Mouse (Mus musculus) spleen, adult 2 months (tissue): ENCODE measurements around the gene Slc38a9. TPM values are rescaled to one million over a fixed set of nuclear protein-coding genes. Genes with fewer than 3 reads are reported as not detected.

ENCODE experiments used
- DNase-seq, 2 experiments: peaks; one replicate each; pipeline versions ENCODE4 v3.0.0 to v3.0.0-alpha.2; 2012 to 2021; ENCODE audit warnings: low spot score in 2 of 2, low read depth in 1 of 2
- H3K27ac ChIP-seq: fragments of 200-500 bp; 2 replicates; pipeline ENCODE4 v1.5.1; 2012; ENCODE audit warnings: low read length, inconsistent platforms; ENCODE audit not compliant: insufficient read depth
- H3K27me3 ChIP-seq: fragments of 200-500 bp; 2 replicates; pipeline ENCODE4 v1.6.1; 2012; ENCODE audit warnings: mild to moderate bottlenecking, moderate library complexity, low read length, inconsistent platforms; ENCODE audit not compliant: control insufficient read depth, insufficient read depth
- H3K36me3 ChIP-seq: fragments of 200-500 bp; 2 replicates; pipeline ENCODE4 v1.6.1; 2012; ENCODE audit warnings: mild to moderate bottlenecking, low read length, inconsistent platforms; ENCODE audit not compliant: control insufficient read depth, insufficient read depth
- H3K4me1 ChIP-seq: fragments of 200-500 bp; 2 replicates; pipeline ENCODE4 v1.6.1; 2011; ENCODE audit warnings: inconsistent platforms; ENCODE audit not compliant: control insufficient read depth, insufficient read depth, insufficient read length
- H3K4me3 ChIP-seq: fragments of 200-500 bp; 2 replicates; pipeline ENCODE4 v1.5.1; 2011; ENCODE audit warnings: mild to moderate bottlenecking, inconsistent platforms; ENCODE audit not compliant: insufficient read depth, insufficient read length; ENCODE audit errors: extremely low read depth
- CTCF ChIP-seq: fragments of 200-500 bp; IDR thresholded peaks from 2 replicates; pipeline ENCODE4 v1.5.1; 2011; ENCODE audit warnings: mild to moderate bottlenecking, inconsistent platforms; ENCODE audit not compliant: insufficient read depth, insufficient read length, insufficient replicate concordance; ENCODE audit errors: extremely low read depth
- POLR2A ChIP-seq: fragments of 200-500 bp; IDR thresholded peaks from 2 replicates; pipeline ENCODE4 v1.6.1; 2011; ENCODE audit warnings: low read depth, low read length, inconsistent platforms
- WGBS: fragments of 180-500 bp; shearing (Covaris S2); methylation state at CpG from one replicate; pipeline ENCODE4 v1.1.7; 2018; 5-methylcytosine and 5-hydroxymethylcytosine counted together
- polyA plus RNA-seq: library from polyadenylated mRNA; depleted of rRNA; stranded (reverse); fragments of >200 nt; gene quantifications from 2 replicates; pipeline ENCODE4 v1.2.3, GENCODE M21; 2012

Gene Slc38a9
- polyA plus RNA-seq, 1 experiment = 22.0 TPM

DNA sequence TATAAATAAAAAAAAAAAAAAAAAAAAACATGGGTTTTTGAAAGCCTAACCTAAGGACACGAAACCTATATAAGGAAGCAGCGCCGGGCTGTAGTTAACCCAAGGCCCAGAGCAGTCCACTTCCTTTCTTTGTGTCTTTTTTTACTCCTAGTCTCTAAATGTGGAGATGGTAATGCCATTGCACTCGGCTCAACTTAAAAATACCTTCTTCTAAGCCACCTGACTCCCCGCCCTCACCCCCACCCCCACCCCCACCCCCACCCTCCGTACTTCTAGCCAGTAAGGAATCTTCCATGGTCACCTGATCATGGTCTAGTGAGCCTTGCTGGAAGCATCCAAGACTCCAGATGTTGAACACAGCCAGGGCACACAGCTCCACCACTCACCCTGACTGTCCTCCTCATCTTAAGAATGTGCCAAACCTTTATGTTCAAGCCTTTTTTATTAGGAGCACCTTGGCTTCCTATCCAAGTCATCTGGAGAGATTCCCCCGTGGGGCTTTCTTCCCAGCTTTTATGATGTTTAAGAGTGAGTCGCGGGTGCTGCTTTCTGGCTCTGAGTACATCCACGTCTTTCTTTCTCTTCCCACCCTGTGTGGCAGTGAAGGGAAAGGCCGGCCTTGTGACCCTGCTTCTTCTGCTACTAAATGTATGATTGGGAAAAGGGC, 91.9 kb downstream of the Slc38a9 start:
- Histone ChIP-seq H3K27me3 (no peaks in the 10 kb centered on the region), H3K36me3 (no peaks in the 10 kb centered on the region), H3K4me3 (no peak overlapping the region; the same call in 1 of the 2 replicates), H3K4me1 (peaks cover 3% of the 10 kb centered on the region; the same call in 1 of the 2 replicates), H3K27ac (no peak overlapping the region)
- no peak for DNase-seq
- TF ChIP-seq POLR2A = no peak
- TF ChIP-seq CTCF = no peak
- 44% methylated on average over 11 of the region's 11 CpGs for whole genome bisulfite sequencing

DNA sequence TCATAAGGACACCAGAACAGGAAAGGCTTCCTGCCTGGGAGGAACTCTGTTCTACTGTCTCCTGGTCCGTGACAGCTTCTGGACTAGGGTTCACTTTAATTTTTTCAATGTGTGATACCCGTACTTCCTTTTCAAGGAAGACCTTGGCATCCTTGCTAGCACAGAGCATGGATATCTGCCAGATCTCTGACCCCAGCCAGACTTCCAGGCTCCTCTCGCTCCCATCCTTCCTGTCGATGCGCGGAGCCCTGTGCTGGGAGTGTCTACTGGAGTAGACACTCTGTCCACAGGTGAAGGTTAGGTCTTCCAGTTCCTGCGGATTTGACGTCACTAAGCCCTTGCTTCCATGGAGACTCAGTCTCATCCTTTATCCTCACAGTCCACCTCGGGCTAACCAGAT, 93.0 kb downstream of the Slc38a9 start:
- Histone ChIP-seq H3K27me3 (no peaks in the 10 kb centered on the region), H3K4me3 (no peak overlapping the region), H3K27ac (no peak overlapping the region), H3K4me1 (peaks cover 3% of the 10 kb centered on the region; the same call in 1 of the 2 replicates), H3K36me3 (no peaks in the 10 kb centered on the region)
- DNase-seq = no peak
- 90% methylated on average over 9 of the region's 9 CpGs for WGBS
- TF ChIP-seq POLR2A (no peak), CTCF (no peak)

DNA sequence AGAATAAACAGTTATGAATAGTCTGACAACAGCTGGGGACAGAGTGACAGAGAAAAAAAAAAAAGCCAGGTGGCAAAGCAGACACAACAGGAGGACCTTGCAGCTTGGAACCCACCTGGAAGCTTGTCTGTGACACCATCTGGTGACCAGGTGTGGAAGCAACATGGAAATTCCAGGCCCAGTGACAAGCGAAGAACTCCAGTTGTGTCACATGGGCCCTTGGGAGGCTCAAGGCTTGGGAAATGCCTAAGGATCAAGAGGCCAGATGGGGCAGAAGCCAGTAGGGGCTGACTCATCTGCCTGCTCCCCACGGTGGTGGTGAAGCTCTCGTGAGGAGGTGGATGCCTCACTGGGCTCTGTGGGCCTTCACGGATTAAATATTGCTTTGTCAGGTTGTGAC, 94.3 kb downstream of the Slc38a9 start:
- no peak overlapping the region for H3K27ac ChIP-seq
- no peaks in the 10 kb centered on the region for H3K27me3 ChIP-seq
- no peaks in the 10 kb centered on the region for H3K36me3 ChIP-seq
- DNase-seq = no peak
- H3K4me3 ChIP-seq = no peak overlapping the region
- no peak for TF ChIP-seq CTCF
- TF ChIP-seq POLR2A = no peak
- peaks cover 3% of the 10 kb centered on the region; the same call in 1 of the 2 replicates for H3K4me1 ChIP-seq
- WGBS = 71% methylated on average over 4 of the region's 4 CpGs

GRCm38 (mm10) chr13:112755507-112756010, 95.0 kb downstream of the Slc38a9 start:
- Histone ChIP-seq H3K4me1 (peaks cover 4% of the 10 kb centered on the region; the same call in 1 of the 2 replicates), H3K27me3 (no peaks in the 10 kb centered on the region), H3K36me3 (no peaks in the 10 kb centered on the region), H3K27ac (no peak overlapping the region), H3K4me3 (no peak overlapping the region)
- no peak for DNase-seq
- WGBS = 86% methylated on average over 11 of the region's 11 CpGs
- no peak for TF ChIP-seq POLR2A
- no peak for TF ChIP-seq CTCF

GRCm38 (mm10) chr13:112757395-112757794, 96.8 kb downstream of the Slc38a9 start:
- WGBS = 92% methylated on average over 9 of the region's 9 CpGs
- no peak overlapping the region for H3K4me3 ChIP-seq
- DNase-seq = no peak
- no peaks in the 10 kb centered on the region for H3K36me3 ChIP-seq
- H3K27me3 ChIP-seq = no peaks in the 10 kb centered on the region
- TF ChIP-seq POLR2A (no peak), CTCF (no peak)
- peaks cover 2% of the 10 kb centered on the region; the same call in 1 of the 2 replicates for H3K4me1 ChIP-seq
- H3K27ac ChIP-seq = no peak overlapping the region

DNA sequence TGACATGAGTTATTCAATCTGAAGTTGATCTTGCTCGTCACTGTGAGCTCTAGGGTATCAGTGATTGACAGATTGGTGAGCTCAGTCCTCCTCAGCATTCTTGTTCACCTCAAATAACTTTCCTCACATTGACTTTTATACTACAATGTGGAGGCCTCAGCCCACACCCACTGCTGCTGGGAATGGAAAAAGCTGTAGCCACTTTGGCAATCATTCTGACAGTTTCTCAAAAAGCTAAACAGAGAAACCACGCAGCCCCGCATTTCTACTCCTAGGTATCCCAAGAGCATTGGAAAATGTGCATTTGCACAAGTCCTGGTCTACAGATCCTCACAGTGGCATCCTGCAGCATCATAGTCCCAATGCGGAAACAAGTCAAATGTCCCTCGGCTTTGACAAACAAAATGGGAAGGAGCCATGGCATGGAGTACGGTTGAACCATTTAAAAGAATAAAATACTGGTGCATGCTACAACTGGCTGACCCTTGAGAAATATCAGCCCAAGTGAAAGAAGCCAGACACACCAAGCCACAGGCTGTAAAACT, 98.1 kb downstream of the Slc38a9 start:
- 89% methylated on average over 6 of the region's 6 CpGs for WGBS
- no peak for DNase-seq
- TF ChIP-seq POLR2A (no peak), CTCF (no peak)
- no peaks in the 10 kb centered on the region for H3K27me3 ChIP-seq
- no peak overlapping the region for H3K27ac ChIP-seq
- H3K4me3 ChIP-seq = no peak overlapping the region
- peaks cover 2% of the 10 kb centered on the region; the same call in 1 of the 2 replicates for H3K4me1 ChIP-seq
- H3K36me3 ChIP-seq = no peaks in the 10 kb centered on the region

- Histone ChIP-seq H3K36me3 (no peaks in the 10 kb centered on the region), H3K27ac (no peak overlapping the region; the same call in 1 of the 2 replicates), H3K4me1 (peaks cover 2% of the 10 kb centered on the region; the same call in 1 of the 2 replicates), H3K27me3 (no peaks in the 10 kb centered on the region), H3K4me3 (no peak overlapping the region)
- DNase-seq = no peak
- TF ChIP-seq CTCF (no peak), POLR2A (no peak)
- 92% methylated on average over 9 of the region's 9 CpGs for WGBS
Measured at GRCm38 (mm10) chr13:112759364-112759763, 98.8 kb downstream of the Slc38a9 start.
